In genomic region chr7:45808471-45808870, GRCm38 (mm10) we compare ENCODE assay signal across 24 mouse cellular contexts. TPM values are rescaled to one million over a fixed set of nuclear protein-coding genes. Genes with fewer than 3 reads are reported as not detected.
DNase-seq lines count a peak whose midpoint lies in the region; ATAC-seq and TF ChIP-seq lines count a peak whose summit lies in the region.
"Had no signal": no experiment of that assay in that cellular context is flagged by ENCODE, and none has a peak within 500 bp of the region (broad histone marks: within the 10 kb centered on the region; RNA-seq: fewer than 3 reads in every experiment).

No protein-coding gene starts in this region.

- no peaks in the 10 kb centered on the region for H3K27me3 ChIP-seq in forebrain, embryonic 10.5 days (ENCODE audit: poor library complexity, severe bottlenecking)
- H3K27me3 ChIP-seq in forebrain, embryonic 16.5 days (replicated peaks; ENCODE audit: control insufficient read depth, insufficient read depth, low read length), result no peaks in the 10 kb centered on the region
- no peaks in the 10 kb centered on the region for H3K27me3 ChIP-seq in limb, embryonic 15.5 days
- H3K27me3 ChIP-seq in limb, embryonic 10.5 days (ENCODE audit: low read depth, poor library complexity, severe bottlenecking), result no peaks in the 10 kb centered on the region
- no peaks in the 10 kb centered on the region for H3K27me3 ChIP-seq in forebrain, embryonic 15.5 days
- H3K27me3 ChIP-seq in midbrain, postnatal 0 days (ENCODE audit: insufficient read depth, low read length), result no peaks in the 10 kb centered on the region
- H3K27me3 ChIP-seq: CH12.LX; embryonic facial prominence, embryonic 15.5 days; hindbrain, embryonic 15.5 days; limb, embryonic 12.5 days; liver, embryonic 15.5 days had no signal

- WGBS in forebrain, embryonic 10.5 days, result 46% methylated on average over 11 of the region's 11 CpGs
- WGBS in forebrain, embryonic 16.5 days, result 56% methylated on average over 9 of the region's 11 CpGs
- 42% methylated on average over 9 of the region's 11 CpGs for WGBS in limb, embryonic 15.5 days
- WGBS in limb, embryonic 10.5 days, result 41% methylated on average over 11 of the region's 11 CpGs
- 36% methylated on average over 11 of the region's 11 CpGs for WGBS in forebrain, embryonic 15.5 days
- WGBS in midbrain, postnatal 0 days, result 50% methylated on average over 4 of the region's 11 CpGs

- H3K9ac ChIP-seq in forebrain, embryonic 16.5 days (replicated peaks; ENCODE audit: low read depth, low read length), result no peak overlapping the region
- H3K9ac ChIP-seq in limb, embryonic 15.5 days, result no peak overlapping the region
- no peak overlapping the region for H3K9ac ChIP-seq in forebrain, embryonic 15.5 days (replicated peaks)
- H3K9ac ChIP-seq in midbrain, postnatal 0 days (replicated peaks; ENCODE audit: low read length, poor library complexity, severe bottlenecking), result no peak overlapping the region
- H3K9ac ChIP-seq: embryonic facial prominence, embryonic 15.5 days; hindbrain, embryonic 15.5 days; liver, embryonic 15.5 days had no signal

- H3K9me3 ChIP-seq in forebrain, embryonic 10.5 days, result no peaks in the 10 kb centered on the region
- H3K9me3 ChIP-seq in forebrain, embryonic 16.5 days (ENCODE audit: control insufficient read depth, low read length), result no peaks in the 10 kb centered on the region
- no peaks in the 10 kb centered on the region for H3K9me3 ChIP-seq in limb, embryonic 15.5 days
- no peaks in the 10 kb centered on the region for H3K9me3 ChIP-seq in limb, embryonic 10.5 days (replicated peaks)
- H3K9me3 ChIP-seq in forebrain, embryonic 15.5 days, result no peaks in the 10 kb centered on the region
- H3K9me3 ChIP-seq in midbrain, postnatal 0 days (ENCODE audit: low read length), result no peaks in the 10 kb centered on the region
- H3K9me3 ChIP-seq: embryonic facial prominence, embryonic 15.5 days; hindbrain, embryonic 15.5 days; limb, embryonic 12.5 days; liver, embryonic 15.5 days had no signal

- peaks cover 22% of the 10 kb centered on the region for H3K4me1 ChIP-seq in forebrain, embryonic 10.5 days
- H3K4me1 ChIP-seq in forebrain, embryonic 16.5 days (replicated peaks; ENCODE audit: control insufficient read depth, insufficient read depth, low read length), result peaks cover 15% of the 10 kb centered on the region
- peaks cover 26% of the 10 kb centered on the region for H3K4me1 ChIP-seq in limb, embryonic 15.5 days
- peaks cover 24% of the 10 kb centered on the region for H3K4me1 ChIP-seq in limb, embryonic 10.5 days
- peaks cover 21% of the 10 kb centered on the region for H3K4me1 ChIP-seq in forebrain, embryonic 15.5 days
- H3K4me1 ChIP-seq in midbrain, postnatal 0 days (ENCODE audit: insufficient read depth, low read length), result peaks cover 6% of the 10 kb centered on the region; the same call in 1 of the 2 replicates

- DNase-seq in forebrain, embryonic 10.5 days (ENCODE audit: extremely low spot score, low spot score), result no peak
- DNase-seq in limb, embryonic 10.5 days (ENCODE audit: low spot score), result no peak
- DNase-seq in midbrain, postnatal 0 days (ENCODE audit: low spot score), result no peak
- no peak for DNase-seq in lung, postnatal 36 days
- DNase-seq: adrenal gland, postnatal 14 days; cerebellum, adult 9-11 months; heart, adult 18-20 months; kidney, adult 8-10 months; kidney, postnatal 25 days; layer of hippocampus, adult 9-11 months; lung, postnatal 14 days; right cerebral cortex, postnatal 25 days; thymus, postnatal 36 days had no signal

- no peak overlapping the region for H3K4me2 ChIP-seq in forebrain, embryonic 16.5 days (ENCODE audit: low read length)
- H3K4me2 ChIP-seq in limb, embryonic 15.5 days, result no peak overlapping the region
- H3K4me2 ChIP-seq in forebrain, embryonic 15.5 days (replicated peaks), result no peak overlapping the region
- H3K4me2 ChIP-seq in midbrain, postnatal 0 days (ENCODE audit: low read depth, low read length, poor library complexity, severe bottlenecking), result no peak overlapping the region
- H3K4me2 ChIP-seq: embryonic facial prominence, embryonic 15.5 days; hindbrain, embryonic 15.5 days; limb, embryonic 12.5 days; liver, embryonic 15.5 days had no signal

- ATAC-seq in forebrain, embryonic 16.5 days, result no peak
- ATAC-seq in limb, embryonic 15.5 days (ENCODE audit: insufficient number of reproducible peaks, low FRiP score, low TSS enrichment, low read depth), result no peak
- no peak for ATAC-seq in forebrain, embryonic 15.5 days (replicated peaks)
- no peak; the same call in 1 of the 2 replicates for ATAC-seq in midbrain, postnatal 0 days (ENCODE audit: low FRiP score)

- peaks cover 86% of the 10 kb centered on the region for H3K36me3 ChIP-seq in forebrain, embryonic 10.5 days (replicated peaks)
- H3K36me3 ChIP-seq in forebrain, embryonic 16.5 days (ENCODE audit: control insufficient read depth, insufficient read depth), result peaks cover 38% of the 10 kb centered on the region
- peaks cover 76% of the 10 kb centered on the region for H3K36me3 ChIP-seq in limb, embryonic 15.5 days
- peaks cover 86% of the 10 kb centered on the region for H3K36me3 ChIP-seq in limb, embryonic 10.5 days
- peaks cover 77% of the 10 kb centered on the region for H3K36me3 ChIP-seq in forebrain, embryonic 15.5 days
- H3K36me3 ChIP-seq in midbrain, postnatal 0 days (ENCODE audit: insufficient read depth, low read length), result peaks cover 74% of the 10 kb centered on the region

- H3K27ac ChIP-seq in forebrain, embryonic 10.5 days, result 0 out of 2 replicates have a peak overlapping the region, but pooled peaks have one; percentile 20
- H3K27ac ChIP-seq in forebrain, embryonic 16.5 days (ENCODE audit: low read length), result no peak overlapping the region
- H3K27ac ChIP-seq in limb, embryonic 15.5 days, result 0 out of 2 replicates have a peak overlapping the region, but pooled peaks have one; percentile 5
- no peak overlapping the region for H3K27ac ChIP-seq in limb, embryonic 10.5 days
- 0 out of 2 replicates have a peak overlapping the region, but pooled peaks have one; percentile 11 for H3K27ac ChIP-seq in forebrain, embryonic 15.5 days (replicated peaks)
- peak overlapping the region; percentile 32; the same call in 1 of the 2 replicates for H3K27ac ChIP-seq in midbrain, postnatal 0 days (ENCODE audit: low read depth, low read length)
- H3K27ac ChIP-seq: embryonic facial prominence, embryonic 15.5 days; hindbrain, embryonic 15.5 days; limb, embryonic 12.5 days; liver, embryonic 15.5 days; stomach, postnatal 0 days had no signal

- no peak for TF ChIP-seq CTCF in midbrain, postnatal 0 days (IDR thresholded peaks at IDR 0.05)

- H3K4me3 ChIP-seq in forebrain, embryonic 10.5 days, result peak overlapping the region; percentile 16; the same call in 1 of the 2 replicates
- no peak overlapping the region for H3K4me3 ChIP-seq in forebrain, embryonic 16.5 days (replicated peaks; ENCODE audit: low read length)
- no peak overlapping the region for H3K4me3 ChIP-seq in limb, embryonic 15.5 days
- no peak overlapping the region for H3K4me3 ChIP-seq in limb, embryonic 10.5 days
- H3K4me3 ChIP-seq in forebrain, embryonic 15.5 days, result no peak overlapping the region
- no peak overlapping the region for H3K4me3 ChIP-seq in midbrain, postnatal 0 days (ENCODE audit: low read depth, low read length)
- H3K4me3 ChIP-seq: embryonic facial prominence, embryonic 15.5 days; hindbrain, embryonic 15.5 days; limb, embryonic 12.5 days; liver, embryonic 15.5 days had no signal

RNA-seq across cellular contexts. Expression of gene Cyth2, which starts 5.9 kb away (rescaled TPM):
- 132 and 136 TPM in 2 replicates for polyA plus RNA-seq in forebrain, embryonic 10.5 days (2016; fragmentation: Nextera tagmentation; extraction: Ambion mirVana)
- 327 and 379 TPM in 2 replicates for polyA plus RNA-seq in forebrain, embryonic 16.5 days (2015; fragmentation: Nextera tagmentation; extraction: Ambion mirVana)
- polyA plus RNA-seq in limb, embryonic 15.5 days (2015; fragmentation: Nextera tagmentation; extraction: Ambion mirVana), result 87.9 and 98.8 TPM in 2 replicates
- polyA plus RNA-seq in limb, embryonic 10.5 days (2016; fragmentation: Nextera tagmentation; extraction: Ambion mirVana), result 170 TPM in 2 replicates
- polyA plus RNA-seq in forebrain, embryonic 15.5 days (2015; fragmentation: Nextera tagmentation; extraction: Ambion mirVana), result 376 and 383 TPM in 2 replicates
- 210 and 223 TPM in 2 replicates for total RNA-seq in midbrain, postnatal 0 days (2014; rRNA removed)
- polyA plus RNA-seq in midbrain, postnatal 0 days (2015; fragmentation: Nextera tagmentation; extraction: Ambion mirVana), result 219 and 236 TPM in 2 replicates

RNA-seq across cellular contexts. Expression of gene Kcnj14, which starts 16.1 kb away (rescaled TPM):
- 0.76 and 0.78 TPM in 2 replicates for polyA plus RNA-seq in forebrain, embryonic 10.5 days (2016; fragmentation: Nextera tagmentation; extraction: Ambion mirVana)
- polyA plus RNA-seq in forebrain, embryonic 16.5 days (2015; fragmentation: Nextera tagmentation; extraction: Ambion mirVana), result 0.85 and 1.1 TPM in 2 replicates
- 1.4 and 1.5 TPM in 2 replicates for polyA plus RNA-seq in limb, embryonic 15.5 days (2015; fragmentation: Nextera tagmentation; extraction: Ambion mirVana)
- 1.2 and 1.4 TPM in 2 replicates for polyA plus RNA-seq in limb, embryonic 10.5 days (2016; fragmentation: Nextera tagmentation; extraction: Ambion mirVana)
- 0.55 and 0.98 TPM in 2 replicates for polyA plus RNA-seq in forebrain, embryonic 15.5 days (2015; fragmentation: Nextera tagmentation; extraction: Ambion mirVana)
- 0.71 and 2.1 TPM in 2 replicates for total RNA-seq in midbrain, postnatal 0 days (2014; rRNA removed)
- 1.5 TPM in 2 replicates for polyA plus RNA-seq in midbrain, postnatal 0 days (2015; fragmentation: Nextera tagmentation; extraction: Ambion mirVana)
- total RNA-seq: megakaryocyte-erythroid progenitor cell, adult 5-6 weeks had no signal

RNA-seq across cellular contexts. Expression of gene Grwd1, which starts 22.3 kb away (rescaled TPM):
- 132 and 137 TPM in 2 replicates for polyA plus RNA-seq in forebrain, embryonic 10.5 days (2016; fragmentation: Nextera tagmentation; extraction: Ambion mirVana)
- 45.3 and 46.1 TPM in 2 replicates for polyA plus RNA-seq in forebrain, embryonic 16.5 days (2015; fragmentation: Nextera tagmentation; extraction: Ambion mirVana)
- polyA plus RNA-seq in limb, embryonic 15.5 days (2015; fragmentation: Nextera tagmentation; extraction: Ambion mirVana), result 56.3 and 59.3 TPM in 2 replicates
- 116 and 156 TPM in 2 replicates for polyA plus RNA-seq in limb, embryonic 10.5 days (2016; fragmentation: Nextera tagmentation; extraction: Ambion mirVana)
- 46.8 and 46.9 TPM in 2 replicates for polyA plus RNA-seq in forebrain, embryonic 15.5 days (2015; fragmentation: Nextera tagmentation; extraction: Ambion mirVana)
- 31.3 and 34.2 TPM in 2 replicates for total RNA-seq in midbrain, postnatal 0 days (2014; rRNA removed)
- polyA plus RNA-seq in midbrain, postnatal 0 days (2015; fragmentation: Nextera tagmentation; extraction: Ambion mirVana), result 48.7 and 52.9 TPM in 2 replicates

RNA-seq across cellular contexts. Expression of gene Sult2b1, which starts 24.0 kb away (rescaled TPM):
- 1.6 and 2.3 TPM in 2 replicates for polyA plus RNA-seq in forebrain, embryonic 10.5 days (2016; fragmentation: Nextera tagmentation; extraction: Ambion mirVana)
- polyA plus RNA-seq in forebrain, embryonic 16.5 days (2015; fragmentation: Nextera tagmentation; extraction: Ambion mirVana), result 5.5 and 7.1 TPM in 2 replicates
- polyA plus RNA-seq in limb, embryonic 15.5 days (2015; fragmentation: Nextera tagmentation; extraction: Ambion mirVana), result 82.1 and 91.0 TPM in 2 replicates
- 1.8 and 2.1 TPM in 2 replicates for polyA plus RNA-seq in limb, embryonic 10.5 days (2016; fragmentation: Nextera tagmentation; extraction: Ambion mirVana)
- polyA plus RNA-seq in forebrain, embryonic 15.5 days (2015; fragmentation: Nextera tagmentation; extraction: Ambion mirVana), result 6.0 and 7.6 TPM in 2 replicates
- 5.0 and 5.1 TPM in 2 replicates for total RNA-seq in midbrain, postnatal 0 days (2014; rRNA removed)
- polyA plus RNA-seq in midbrain, postnatal 0 days (2015; fragmentation: Nextera tagmentation; extraction: Ambion mirVana), result 5.6 and 6.1 TPM in 2 replicates
- total RNA-seq: gastrocnemius, adult 8-10 months; heart, adult 18-20 months; megakaryocyte-erythroid progenitor cell, adult 5-6 weeks had no signal

RNA-seq across cellular contexts. Expression of gene Lmtk3, which starts 24.9 kb away (rescaled TPM):
- 1.7 and 2.7 TPM in 2 replicates for polyA plus RNA-seq in forebrain, embryonic 10.5 days (2016; fragmentation: Nextera tagmentation; extraction: Ambion mirVana)
- polyA plus RNA-seq in forebrain, embryonic 16.5 days (2015; fragmentation: Nextera tagmentation; extraction: Ambion mirVana), result 18.9 and 26.4 TPM in 2 replicates
- polyA plus RNA-seq in limb, embryonic 15.5 days (2015; fragmentation: Nextera tagmentation; extraction: Ambion mirVana), result 1.6 and 2.0 TPM in 2 replicates
- 2.2 and 3.2 TPM in 2 replicates for polyA plus RNA-seq in limb, embryonic 10.5 days (2016; fragmentation: Nextera tagmentation; extraction: Ambion mirVana)
- 21.7 and 22.9 TPM in 2 replicates for polyA plus RNA-seq in forebrain, embryonic 15.5 days (2015; fragmentation: Nextera tagmentation; extraction: Ambion mirVana)
- total RNA-seq in midbrain, postnatal 0 days (2014; rRNA removed), result 170 and 172 TPM in 2 replicates
- 13.7 and 19.1 TPM in 2 replicates for polyA plus RNA-seq in midbrain, postnatal 0 days (2015; fragmentation: Nextera tagmentation; extraction: Ambion mirVana)
- total RNA-seq: gastrocnemius, adult 8-10 months; heart, adult 18-20 months; megakaryocyte-erythroid progenitor cell, adult 5-6 weeks had no signal
- polyA plus RNA-seq: liver, embryonic 15.5 days had no signal

Comparison
In these comparisons a context has a peak if more than half of its experiments do, and no peak if none do; other contexts are left out.
1. H3K27ac ChIP-seq: peak in forebrain, embryonic 10.5 days (single experiment), limb, embryonic 15.5 days (single experiment), forebrain, embryonic 15.5 days (single experiment) and midbrain, postnatal 0 days (single experiment); none in forebrain, embryonic 16.5 days (single experiment) and limb, embryonic 10.5 days (single experiment).